Comparison of ENCODE assay signal across 10 mouse cellular contexts in genomic region chr3:28558328-28558871, GRCm38 (mm10).
DNase-seq lines count a peak whose midpoint lies in the region; ATAC-seq lines count a peak whose summit lies in the region.
"Had no signal": no experiment of that assay in that cellular context is flagged by ENCODE, and none has a peak within 500 bp of the region (broad histone marks: within the 10 kb centered on the region; RNA-seq: fewer than 3 reads in every experiment).

No protein-coding gene starts in this region.

- peaks cover 24% of the 10 kb centered on the region for H3K4me1 ChIP-seq in heart, embryonic 16.5 days (ENCODE audit: control insufficient read depth, insufficient read depth, low read length)
- peaks cover 19% of the 10 kb centered on the region for H3K4me1 ChIP-seq in heart, embryonic 10.5 days
- peaks cover 18% of the 10 kb centered on the region for H3K4me1 ChIP-seq in lung, embryonic 16.5 days (replicated peaks; ENCODE audit: control insufficient read depth, insufficient read depth, low read length)

- no peaks in the 10 kb centered on the region for H3K27me3 ChIP-seq in heart, embryonic 16.5 days (ENCODE audit: control insufficient read depth, insufficient read depth, low read length)
- no peaks in the 10 kb centered on the region; the same call in 1 of the 2 replicates for H3K27me3 ChIP-seq in heart, embryonic 10.5 days (ENCODE audit: insufficient read depth, poor library complexity, severe bottlenecking)
- no peaks in the 10 kb centered on the region for H3K27me3 ChIP-seq in lung, embryonic 16.5 days (ENCODE audit: control insufficient read depth, insufficient read depth, low read depth, low read length)
- H3K27me3 ChIP-seq: embryonic facial prominence, embryonic 13.5 days; lung, embryonic 15.5 days had no signal

- ATAC-seq in heart, embryonic 16.5 days (replicated peaks; ENCODE audit: extremely low read depth, insufficient read depth, low FRiP score), result peak; percentile 30; the same call in 1 of the 2 replicates
- peak; percentile 41 for ATAC-seq in lung, embryonic 16.5 days (ENCODE audit: low read depth)

- H3K36me3 ChIP-seq in heart, embryonic 16.5 days (ENCODE audit: control insufficient read depth, insufficient read depth), result no peaks in the 10 kb centered on the region
- H3K36me3 ChIP-seq in heart, embryonic 10.5 days, result no peaks in the 10 kb centered on the region
- H3K36me3 ChIP-seq in lung, embryonic 16.5 days (ENCODE audit: control insufficient read depth, insufficient read depth, low read length), result no peaks in the 10 kb centered on the region
- H3K36me3 ChIP-seq: embryonic facial prominence, embryonic 13.5 days; lung, embryonic 15.5 days had no signal

- DNase-seq in heart, embryonic 10.5 days (ENCODE audit: low spot score), result no peak
- DNase-seq in cerebellum, adult 11 months, result peak; percentile 22
- DNase-seq in gastrocnemius, postnatal 14 days, result peak; percentile 18
- DNase-seq in thymus, adult 18-20 months, result no peak
- DNase-seq in kidney, postnatal 25 days, result no peak
- DNase-seq in embryo, embryonic 10 days (ENCODE audit: low spot score), result no peak

- no peak overlapping the region for H3K9ac ChIP-seq in heart, embryonic 16.5 days (ENCODE audit: low read length)
- no peak overlapping the region for H3K9ac ChIP-seq in lung, embryonic 16.5 days (ENCODE audit: low read length)
- H3K9ac ChIP-seq: embryonic facial prominence, embryonic 13.5 days; lung, embryonic 15.5 days had no signal

- no peak overlapping the region for H3K4me2 ChIP-seq in heart, embryonic 16.5 days (ENCODE audit: low read depth, low read length)
- no peak overlapping the region for H3K4me2 ChIP-seq in lung, embryonic 16.5 days (ENCODE audit: low read depth, low read length)
- H3K4me2 ChIP-seq: embryonic facial prominence, embryonic 13.5 days; lung, embryonic 15.5 days had no signal

- H3K27ac ChIP-seq in heart, embryonic 16.5 days (ENCODE audit: low read length), result no peak overlapping the region
- H3K27ac ChIP-seq in heart, embryonic 10.5 days, result no peak overlapping the region; the same call in 1 of the 2 replicates
- H3K27ac ChIP-seq in lung, embryonic 16.5 days (ENCODE audit: low read length), result no peak overlapping the region
- H3K27ac ChIP-seq: embryonic facial prominence, embryonic 13.5 days; lung, embryonic 15.5 days had no signal

- no peaks in the 10 kb centered on the region for H3K9me3 ChIP-seq in heart, embryonic 16.5 days (replicated peaks; ENCODE audit: control insufficient read depth, low read length)
- no peaks in the 10 kb centered on the region for H3K9me3 ChIP-seq in heart, embryonic 10.5 days
- no peaks in the 10 kb centered on the region for H3K9me3 ChIP-seq in lung, embryonic 16.5 days (ENCODE audit: control insufficient read depth, low read length)
- H3K9me3 ChIP-seq: embryonic facial prominence, embryonic 13.5 days; lung, embryonic 15.5 days had no signal

- H3K4me3 ChIP-seq in heart, embryonic 16.5 days (ENCODE audit: low read length), result no peak overlapping the region
- H3K4me3 ChIP-seq in heart, embryonic 10.5 days, result no peak overlapping the region
- no peak overlapping the region for H3K4me3 ChIP-seq in lung, embryonic 16.5 days (ENCODE audit: low read length)
- H3K4me3 ChIP-seq: embryonic facial prominence, embryonic 13.5 days; lung, embryonic 15.5 days had no signal

- WGBS in heart, embryonic 16.5 days, result 37% methylated on average over 4 of the region's 4 CpGs
- 45% methylated on average over 4 of the region's 4 CpGs for WGBS in heart, embryonic 10.5 days
- WGBS in lung, embryonic 16.5 days, result 32% methylated on average over 4 of the region's 4 CpGs

- intact Hi-C loops in gastrocnemius, postnatal 14 days (cut with DNase I; ENCODE audit: low total_unique reads), result no loop called here

Comparison
In these comparisons a context has a peak if more than half of its experiments do, and no peak if none do; other contexts are left out.
1. DNase-seq: peak in cerebellum, adult 11 months (single experiment) and gastrocnemius, postnatal 14 days (single experiment); none in heart, embryonic 10.5 days (single experiment), thymus, adult 18-20 months (0 of 2), kidney, postnatal 25 days (0 of 2) and embryo, embryonic 10 days (single experiment).